Mouse (Mus musculus) left cerebral cortex, adult 2 months (tissue): ENCODE data around the gene Lrrc75a. TPM values are rescaled to one million over a fixed set of nuclear protein-coding genes. Genes with fewer than 3 reads are reported as not detected.
A peak's percentile ranks its signal among the peaks of the same experiment; 100 is the strongest.

ENCODE experiments used
- DNase-seq, 2 experiments: peaks; one replicate each; pipeline ENCODE4 v3.0.0; 2021 to 2022; ENCODE audit warnings: low spot score in 2 of 2, mixed read lengths in 1 of 2; ENCODE audit errors: extremely low spot score in 1 of 2
- H3K27ac ChIP-seq: fragments of 200-600 bp; 2 replicates; pipeline ENCODE4 v1.8.1; 2022
- H3K4me3 ChIP-seq: fragments of 200-600 bp; 2 replicates; pipeline ENCODE4 v1.8.1; 2022
- CTCF ChIP-seq: fragments of 200-600 bp; IDR thresholded peaks from 2 replicates; pipeline ENCODE4 v1.8.1; 2022; ENCODE audit warnings: antibody characterized with exemption, mild to moderate bottlenecking, moderate library complexity
- intact Hi-C: fragments of 180-260 bp; cut with DNase I; formaldehyde crosslinking; loops from one replicate; pipeline ENCODE4 v1.15.1; 2025
- total RNA-seq, 2 experiments: library from RNA; stranded (reverse); gene quantifications; 2 replicates each; pipeline ENCODE4 v1.2.3; 2021

Lrrc75a gene
- total RNA-seq, 2 experiments from 2014 or later = 20.0 to 24.9 TPM

DNA sequence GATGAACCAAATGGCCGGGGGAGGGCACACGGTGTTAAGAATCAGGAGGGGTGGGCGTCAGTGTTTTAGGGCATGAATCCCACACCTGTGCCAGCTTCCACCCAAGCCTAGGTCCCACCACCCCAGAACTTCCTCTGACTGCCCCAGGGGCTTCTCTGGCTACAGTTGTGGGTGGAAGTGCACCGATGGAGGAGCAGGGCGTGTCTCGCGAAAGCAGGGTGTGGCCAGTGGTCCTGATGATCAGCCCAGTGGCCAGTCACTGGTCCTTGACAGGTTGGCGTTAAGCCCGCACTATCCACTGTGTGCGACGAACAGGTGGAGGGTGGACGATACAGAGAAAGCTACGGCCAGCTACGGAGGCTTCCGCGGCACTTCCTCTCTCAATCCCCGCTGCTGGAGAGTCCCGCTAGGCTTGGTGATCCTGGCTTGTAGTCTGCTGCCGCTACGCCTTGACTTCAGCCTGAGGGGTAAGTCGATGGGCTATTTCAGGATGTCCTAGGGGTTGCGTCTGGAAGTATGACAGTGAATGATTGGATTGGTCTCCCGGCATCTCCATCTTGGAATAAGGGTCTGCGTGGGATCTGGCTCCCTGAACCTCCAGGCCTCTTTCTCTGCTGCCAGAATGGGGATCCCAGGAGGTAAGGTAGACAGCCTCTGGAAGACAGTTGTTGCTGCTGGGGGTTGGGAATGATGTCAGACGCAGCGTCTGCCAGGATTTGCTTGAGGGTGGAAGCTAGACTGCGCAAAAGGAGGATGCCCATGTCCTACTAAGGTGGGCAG lies 72.5 kb downstream of the Lrrc75a start:
- intact Hi-C loops = loop anchor here (1.0 to 5.0 kb wide), 5 partner anchors 25 to 624 kb away; partner anchors contain the start of gene Ubb
- TF ChIP-seq CTCF = no peak
- DNase-seq = peak; percentile 55 to 61
- Histone ChIP-seq H3K4me3 (peak overlapping the region; percentile 70), H3K27ac (peak overlapping the region; percentile 91)

DNA sequence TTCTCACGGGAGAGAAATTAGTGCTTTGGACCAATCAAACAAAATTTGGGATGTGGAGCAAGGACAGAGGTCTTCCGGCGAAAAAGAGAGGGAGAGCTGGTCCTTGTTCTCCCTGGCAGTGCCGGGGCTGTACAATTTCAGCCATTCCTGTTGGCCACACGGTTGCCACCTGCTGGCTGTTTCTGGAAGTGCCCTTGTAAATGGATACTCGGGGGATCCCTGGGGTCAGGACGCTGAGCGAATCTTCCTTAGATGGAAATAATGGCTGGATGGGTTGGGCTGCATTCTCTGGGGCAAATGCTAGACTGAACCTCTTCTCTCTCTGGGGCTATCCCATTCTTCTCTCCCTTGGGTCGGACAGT lies 73.0 kb downstream of the Lrrc75a start:
- peak; percentile 92 for TF ChIP-seq CTCF
- intact Hi-C loops = loop anchor here (1.0 to 5.0 kb wide), 3 partner anchors 24 to 623 kb away; partner anchors contain the start of gene Ubb
- Histone ChIP-seq H3K4me3 (peak overlapping the region; percentile 70), H3K27ac (peak overlapping the region; percentile 91)
- DNase-seq = peak; percentile 83 to 92

DNA sequence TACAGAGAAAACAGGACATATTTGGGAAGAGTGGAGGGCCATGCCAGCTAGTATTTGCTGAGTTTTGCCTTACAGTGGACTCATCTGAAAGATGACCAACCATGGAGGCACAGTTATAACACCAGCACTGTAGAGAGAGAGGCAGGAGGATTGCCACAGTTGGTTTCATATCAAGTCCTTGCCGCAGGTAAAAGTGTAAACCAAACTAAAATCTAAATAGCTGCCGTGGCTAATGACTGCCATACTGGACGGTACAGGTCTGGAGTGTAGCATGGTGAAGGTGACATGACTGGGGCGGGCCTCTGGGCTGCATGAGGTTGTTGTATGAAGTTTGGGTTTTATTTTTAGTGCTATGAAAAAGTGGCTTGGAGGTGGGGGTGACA lies 73.6 kb downstream of the Lrrc75a start:
- Histone ChIP-seq H3K4me3 (no peak overlapping the region; the same call in 1 of the 2 replicates), H3K27ac (no peak overlapping the region; the same call in 1 of the 2 replicates)
- TF ChIP-seq CTCF = no peak
- no peak for DNase-seq
- intact Hi-C loops = loop anchor here (1.0 to 5.0 kb wide), 3 partner anchors 23 to 622 kb away; partner anchors contain the start of gene Ubb

DNA sequence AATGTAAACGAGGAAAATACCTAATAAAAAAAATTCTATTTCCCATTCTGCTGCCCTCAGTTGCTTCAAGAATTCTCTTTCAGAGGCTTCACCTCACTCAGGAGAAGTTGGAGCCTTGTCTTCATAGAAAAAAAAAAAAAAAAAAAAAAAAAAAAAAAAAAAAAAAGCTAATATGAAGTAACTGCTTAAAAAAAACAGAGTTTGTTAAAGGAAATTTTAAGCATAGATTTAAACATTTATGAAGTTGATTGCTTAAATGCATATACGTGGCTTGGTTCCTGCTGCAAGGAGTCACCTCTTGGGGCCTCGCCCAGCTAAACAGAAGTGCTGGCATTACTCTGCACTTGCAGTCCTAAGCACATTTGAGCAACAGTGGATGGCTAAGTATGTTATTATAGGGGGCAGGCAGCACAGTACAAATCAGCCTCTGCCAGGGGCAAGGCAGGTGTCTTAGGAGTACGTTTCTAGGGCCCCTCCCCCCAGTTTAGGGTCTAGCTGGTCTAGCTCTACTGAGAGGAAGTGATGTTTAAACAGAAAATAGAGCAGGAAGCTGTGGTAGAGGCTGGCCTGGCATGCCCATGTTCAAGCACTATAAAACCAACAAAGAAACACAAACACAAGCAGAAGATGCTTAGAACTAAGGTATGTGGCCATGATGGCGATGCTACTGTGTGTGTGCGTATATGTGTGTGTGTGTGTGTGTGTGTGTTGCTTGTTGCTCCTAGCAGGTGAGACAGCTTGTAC lies 74.2 kb downstream of the Lrrc75a start, which contains the start of gene Trpv2:
Gene Trpv2, plus strand, starts transcription at position 528 of the 744 bp plus-strand sequence.
- Histone ChIP-seq H3K27ac (peak within 1 kb of the TSS; percentile 91), H3K4me3 (peak within 1 kb of the TSS; percentile 70)
- DNase-seq = no peak
- TF ChIP-seq CTCF = no peak
- intact Hi-C loops = no loop called here

DNA sequence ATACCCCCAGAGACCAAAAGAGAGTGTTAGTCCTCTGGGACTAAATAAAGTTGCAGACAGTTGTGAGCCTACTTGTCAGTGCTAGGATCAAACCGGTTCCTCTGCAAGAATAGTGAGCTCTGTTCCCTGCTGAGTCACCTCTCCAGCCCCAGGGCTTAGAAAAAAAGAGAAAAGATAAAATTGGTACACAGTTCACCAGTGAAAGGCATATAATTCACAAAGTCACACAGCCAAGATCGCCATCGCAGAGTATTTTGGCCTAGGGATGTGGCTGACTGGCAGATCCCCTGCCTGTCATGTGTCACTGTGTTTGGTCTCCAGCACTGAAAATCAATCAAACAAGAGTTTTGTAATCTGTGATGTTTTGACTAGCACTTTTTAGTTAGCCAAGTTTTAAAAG lies 80.0 kb downstream of the Lrrc75a start:
- intact Hi-C loops = no loop called here
- no peak for TF ChIP-seq CTCF
- Histone ChIP-seq H3K4me3 (no peak overlapping the region), H3K27ac (no peak overlapping the region)
- DNase-seq = no peak

DNA sequence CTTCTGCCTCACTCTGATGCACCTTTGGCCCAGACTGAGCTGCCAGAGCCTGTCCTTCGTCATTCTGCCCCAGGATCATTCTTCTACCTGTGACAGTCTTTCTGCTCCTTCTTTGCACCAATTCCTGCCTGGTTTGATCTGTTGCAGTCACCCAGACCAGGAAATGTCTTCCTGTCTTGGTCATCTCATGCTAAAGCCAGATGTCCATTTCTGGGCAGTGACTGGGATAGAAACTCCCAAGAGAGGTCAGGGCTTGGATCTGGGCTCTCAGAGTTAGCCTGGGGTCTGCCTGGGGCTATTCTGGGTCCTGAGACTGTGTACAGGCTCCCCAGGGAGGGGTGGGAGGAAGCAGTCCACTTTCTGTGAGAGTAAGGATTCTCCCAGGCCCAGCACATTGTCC lies 82.1 kb downstream of the Lrrc75a start:
- no peak for TF ChIP-seq CTCF
- H3K4me3 ChIP-seq = no peak overlapping the region
- H3K27ac ChIP-seq = no peak overlapping the region
- intact Hi-C loops = no loop called here
- DNase-seq = no peak

DNA sequence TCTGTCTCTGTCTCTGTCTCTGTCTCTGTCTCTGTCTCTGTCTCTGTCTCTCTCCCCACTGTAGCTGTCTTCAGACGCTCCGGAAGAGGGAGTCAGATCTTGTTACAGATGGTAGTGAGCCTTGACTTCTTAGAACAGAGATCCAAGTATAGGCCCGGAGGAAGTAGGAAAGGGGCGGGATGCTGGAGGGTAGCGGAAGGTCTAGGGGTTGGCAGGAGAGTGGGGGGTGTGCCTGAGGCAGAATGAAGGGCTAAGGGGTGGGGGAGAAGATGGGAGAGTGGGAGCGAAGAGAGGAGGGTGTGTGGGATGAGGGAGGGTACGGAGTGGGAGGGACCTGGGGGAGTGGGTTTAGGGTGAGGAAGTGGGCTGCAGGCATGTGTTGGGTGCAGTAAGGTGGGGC lies 82.6 kb downstream of the Lrrc75a start:
- no peak for DNase-seq
- Histone ChIP-seq H3K4me3 (no peak overlapping the region), H3K27ac (no peak overlapping the region)
- TF ChIP-seq CTCF = no peak
- intact Hi-C loops = no loop called here

DNA sequence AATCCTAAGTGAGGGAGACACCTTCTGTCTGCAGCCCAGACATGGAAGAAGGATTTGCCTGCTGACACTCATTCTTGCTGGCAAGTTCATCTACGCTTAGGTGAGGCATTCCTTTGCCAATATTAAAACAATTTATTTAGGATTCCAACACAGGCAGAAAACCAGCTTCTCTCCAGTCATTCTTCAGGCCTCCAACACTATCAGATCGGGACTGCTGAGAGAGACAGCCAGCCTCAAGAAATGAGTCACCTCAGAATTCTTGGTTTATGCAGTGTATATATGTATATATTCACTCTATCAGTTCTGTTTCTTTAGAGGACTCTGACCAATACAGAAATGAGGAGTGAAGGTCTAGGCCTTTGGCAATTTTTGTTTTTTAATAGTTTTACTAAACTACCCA lies 84.7 kb downstream of the Lrrc75a start:
- H3K27ac ChIP-seq = no peak overlapping the region
- no peak for TF ChIP-seq CTCF
- DNase-seq = no peak
- intact Hi-C loops = no loop called here
- H3K4me3 ChIP-seq = no peak overlapping the region

DNA sequence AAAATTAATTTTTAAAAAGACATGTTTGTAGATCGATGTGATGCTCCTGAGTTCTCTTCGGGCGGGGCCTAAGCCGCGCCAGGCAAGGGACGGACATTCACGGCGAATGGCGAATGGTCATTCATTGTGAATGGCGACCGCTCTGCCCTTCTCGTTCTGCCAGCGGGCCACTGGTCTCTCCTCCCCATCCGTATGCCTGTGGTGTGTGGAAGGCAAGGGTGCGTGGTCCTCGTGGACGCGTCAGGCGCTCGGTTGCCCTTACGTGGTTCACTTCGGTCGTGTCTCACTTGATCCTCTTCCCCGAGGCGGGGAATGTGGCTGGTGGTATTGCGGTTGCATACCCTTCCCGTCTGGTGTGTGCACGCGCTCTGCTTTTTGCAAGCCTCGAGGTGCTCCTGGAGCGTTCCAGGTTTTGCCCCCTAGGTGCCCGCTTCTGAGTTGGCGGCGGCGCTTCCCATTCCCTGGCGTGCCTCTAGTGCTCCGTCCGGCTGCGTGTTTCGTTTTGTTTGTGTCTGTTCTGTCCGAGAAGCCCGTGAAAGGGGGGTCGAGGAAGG lies 87.8 kb downstream of the Lrrc75a start:
- no peak for DNase-seq
- TF ChIP-seq CTCF = no peak
- intact Hi-C loops = no loop called here
- no peak overlapping the region for H3K27ac ChIP-seq
- H3K4me3 ChIP-seq = peak overlapping the region; percentile 33

DNA sequence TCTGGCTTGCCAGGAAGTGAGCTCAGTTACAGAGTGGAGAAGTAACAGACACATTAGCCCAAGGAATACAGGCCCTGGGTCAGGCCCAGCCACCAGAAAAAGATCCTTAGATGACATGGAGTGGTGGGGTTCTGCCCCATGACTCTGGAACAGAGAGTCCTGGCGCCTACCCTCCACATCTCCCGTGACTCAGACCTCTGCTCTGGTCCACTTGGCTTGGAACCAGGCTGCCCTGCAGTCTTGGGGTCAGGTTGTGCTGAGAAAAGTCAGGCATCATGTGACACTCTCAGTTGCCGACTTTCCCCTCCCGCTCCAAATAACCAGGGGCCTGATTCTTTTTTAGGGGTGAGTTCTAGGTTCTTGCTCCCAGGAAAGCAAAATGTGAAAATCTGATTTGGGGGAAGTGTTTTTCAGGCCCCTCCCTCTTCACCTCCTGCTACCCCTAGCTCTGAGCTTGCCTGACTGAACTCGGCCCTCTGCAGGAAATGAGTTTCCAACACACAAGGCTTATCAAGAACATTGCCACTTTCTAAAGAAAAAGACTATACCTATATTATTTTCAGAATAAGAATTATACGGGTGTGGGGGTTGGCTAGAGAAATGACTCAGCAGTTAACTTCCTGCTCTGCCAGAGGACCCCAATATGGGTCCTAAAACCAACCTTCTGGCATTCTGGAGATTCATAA lies 89.2 kb downstream of the Lrrc75a start:
- no peak for TF ChIP-seq CTCF
- H3K27ac ChIP-seq = no peak overlapping the region
- DNase-seq = no peak
- intact Hi-C loops = no loop called here
- no peak overlapping the region for H3K4me3 ChIP-seq

DNA sequence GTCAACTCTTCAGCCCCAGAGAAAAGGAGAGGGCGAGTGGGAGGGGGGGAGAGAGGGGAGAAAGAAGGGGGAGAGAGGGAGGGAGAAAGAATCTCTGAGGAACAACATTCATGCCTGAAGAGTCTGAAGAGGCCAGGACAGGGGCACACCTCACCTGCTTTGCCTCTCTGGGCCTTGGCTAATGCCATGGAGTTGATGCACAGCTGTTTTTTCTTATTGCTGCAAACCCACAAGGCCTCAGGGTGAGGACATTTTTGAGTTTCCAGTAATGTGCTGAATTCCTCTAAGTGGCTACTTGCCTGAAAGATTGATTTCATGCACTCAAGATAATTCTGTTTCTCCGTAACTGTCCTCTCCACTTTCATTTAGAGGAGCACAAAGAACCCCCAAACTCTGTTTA lies 90.2 kb downstream of the Lrrc75a start:
- no peak for TF ChIP-seq CTCF
- H3K27ac ChIP-seq = no peak overlapping the region
- no peak for DNase-seq
- intact Hi-C loops = no loop called here
- no peak overlapping the region for H3K4me3 ChIP-seq

DNA sequence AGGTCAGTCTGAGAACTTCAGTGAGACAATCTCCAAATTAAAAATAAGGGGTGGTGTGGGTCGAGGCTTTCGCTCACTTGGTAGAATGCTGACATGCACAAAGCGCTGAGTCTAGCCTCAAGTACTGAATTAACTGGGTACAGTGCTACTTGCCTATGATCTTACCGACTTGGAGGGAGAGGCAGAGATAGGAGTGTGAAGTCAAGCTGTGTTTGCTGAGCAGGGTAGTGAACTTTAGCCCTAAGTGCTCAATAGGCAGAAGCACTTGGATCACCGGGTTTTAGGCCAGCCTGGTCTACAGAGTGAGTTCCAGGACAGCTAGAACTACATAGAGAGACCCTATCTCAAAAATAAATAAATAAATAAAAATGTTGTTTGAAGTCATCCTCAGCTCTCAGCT lies 91.1 kb downstream of the Lrrc75a start:
- TF ChIP-seq CTCF = no peak
- DNase-seq = no peak
- Histone ChIP-seq H3K4me3 (no peak overlapping the region), H3K27ac (no peak overlapping the region)
- intact Hi-C loops = no loop called here
